Mouse (Mus musculus) yolk sac, embryonic 10.5 days (tissue): ENCODE data around the gene Zfhx3.

ENCODE experiments used
- DNase-seq: peaks from one replicate; pipeline ENCODE4 v3.0.0-alpha.2; 2017; ENCODE audit warnings: low spot score

Gene Zfhx3

DNA sequence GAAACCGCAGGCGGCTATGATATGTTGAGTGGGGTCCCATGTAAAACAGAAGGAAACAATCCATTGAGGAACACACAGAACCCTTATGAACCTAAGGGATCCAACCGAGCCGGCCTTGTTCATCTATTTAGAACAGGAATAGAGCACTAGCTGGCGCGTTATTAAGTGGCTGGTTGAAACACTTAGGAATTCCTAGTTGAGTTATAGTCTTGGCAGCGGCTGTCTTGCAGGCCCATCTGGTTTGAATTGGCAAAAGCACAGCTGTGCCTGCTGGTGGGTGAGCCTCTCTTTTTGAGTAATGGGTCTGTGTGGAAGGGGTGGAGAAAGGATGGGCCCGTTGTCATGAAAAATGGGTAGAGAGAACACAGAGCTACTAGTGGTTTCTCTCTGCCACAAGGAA lies 610.1 kb downstream of the Zfhx3 start:
- peak; percentile 31 for DNase-seq

GRCm38 (mm10) chr8:108553808-108554577 lies 611.5 kb downstream of the Zfhx3 start:
- no peak for DNase-seq

GRCm38 (mm10) chr8:108554578-108555245 lies 612.3 kb downstream of the Zfhx3 start:
- no peak for DNase-seq

DNA sequence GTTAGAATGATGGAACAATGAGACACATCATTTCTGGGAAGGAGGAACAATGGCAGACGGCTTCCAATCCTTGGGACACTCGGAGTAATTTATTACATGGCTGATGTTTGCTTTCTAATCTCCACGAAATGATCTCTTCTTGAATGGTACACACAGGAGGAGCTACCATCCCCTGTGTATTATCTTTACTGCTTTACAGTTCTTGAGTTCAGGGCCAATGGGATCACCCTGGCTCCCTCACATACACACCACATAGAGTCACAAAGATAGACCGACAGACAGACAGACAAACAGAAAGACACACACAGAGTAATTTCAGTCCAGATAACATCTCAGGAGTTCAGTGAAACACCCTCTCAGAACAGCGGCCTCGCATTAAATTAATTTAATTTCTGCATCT lies 621.0 kb downstream of the Zfhx3 start:
- no peak for DNase-seq

GRCm38 (mm10) chr8:108563934-108564564 lies 621.6 kb downstream of the Zfhx3 start:
- no peak for DNase-seq

DNA sequence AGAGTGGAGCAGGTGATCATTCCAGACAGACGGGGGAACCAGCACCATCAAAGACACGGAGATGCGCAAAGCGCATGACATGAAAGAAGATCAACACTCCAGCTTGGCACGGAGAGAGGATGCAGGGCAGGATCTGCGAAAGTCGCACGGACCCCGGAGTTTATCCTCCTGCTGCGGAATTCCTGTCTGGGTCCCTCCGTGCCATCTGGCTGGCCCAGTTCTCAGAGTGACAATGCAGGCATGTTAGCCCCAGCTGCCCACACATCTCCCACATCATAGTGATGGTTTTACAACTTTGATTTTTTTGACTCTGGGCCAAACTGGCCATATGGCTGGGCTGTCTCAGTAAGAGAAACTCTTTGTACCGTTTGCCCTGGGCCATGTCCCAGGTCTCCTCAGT lies 623.6 kb downstream of the Zfhx3 start:
- no peak for DNase-seq

DNA sequence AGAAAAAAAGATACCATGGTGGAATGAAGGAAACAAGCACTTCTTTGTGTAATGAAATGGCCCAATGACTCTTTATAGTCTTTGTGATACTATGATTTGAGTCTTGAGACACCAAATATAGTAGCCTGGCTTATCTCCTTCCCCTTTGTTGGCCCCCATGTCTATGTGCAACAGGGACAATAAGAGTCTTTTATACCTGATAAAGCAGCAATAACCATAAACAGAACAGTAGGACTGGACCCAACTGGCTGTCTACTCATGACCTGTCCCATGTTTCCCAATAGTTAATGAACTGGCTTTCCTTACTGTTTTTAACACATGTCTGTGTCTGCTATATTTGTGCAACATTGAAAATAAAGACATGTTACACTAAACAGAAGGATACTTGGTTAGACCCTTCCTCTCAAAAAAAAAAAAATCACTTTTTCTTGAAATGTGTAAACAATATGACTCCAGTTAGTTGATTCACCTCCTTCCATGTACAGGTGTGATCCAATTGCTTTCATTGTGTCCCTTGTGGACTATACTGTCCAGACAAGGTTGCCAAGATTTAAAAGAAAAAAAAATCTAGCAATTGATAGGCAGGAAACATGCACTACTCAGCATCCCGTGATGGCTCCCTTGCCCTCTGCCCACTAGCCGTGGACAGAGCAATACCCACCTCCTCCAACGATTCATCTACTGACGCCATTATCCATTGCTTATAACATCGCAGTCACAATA lies 631.0 kb downstream of the Zfhx3 start:
- no peak for DNase-seq

GRCm38 (mm10) chr8:108574101-108574500 lies 631.7 kb downstream of the Zfhx3 start:
- DNase-seq, result peak; percentile 32

DNA sequence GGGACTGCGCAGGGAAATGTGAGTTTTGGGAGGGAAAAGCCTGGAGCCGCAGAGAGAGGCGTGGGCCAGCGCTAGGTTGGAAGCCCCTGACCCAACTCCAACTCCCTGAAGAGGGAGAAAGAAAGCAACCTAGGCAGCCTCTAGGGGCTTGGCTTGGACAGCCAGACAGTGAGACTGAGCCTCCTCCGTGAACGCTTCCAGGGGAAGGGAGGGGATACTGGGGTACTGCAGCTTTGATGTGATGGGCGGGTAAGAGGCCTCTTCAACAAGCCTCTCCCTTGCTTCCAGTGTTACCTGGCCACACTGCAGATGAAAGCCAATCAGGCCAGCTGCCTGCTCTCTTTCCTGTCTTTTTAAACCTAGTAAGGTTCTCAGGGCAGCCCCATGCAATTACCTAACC lies 635.1 kb downstream of the Zfhx3 start:
- no peak for DNase-seq

GRCm38 (mm10) chr8:108578388-108578787 lies 635.9 kb downstream of the Zfhx3 start:
- no peak for DNase-seq

DNA sequence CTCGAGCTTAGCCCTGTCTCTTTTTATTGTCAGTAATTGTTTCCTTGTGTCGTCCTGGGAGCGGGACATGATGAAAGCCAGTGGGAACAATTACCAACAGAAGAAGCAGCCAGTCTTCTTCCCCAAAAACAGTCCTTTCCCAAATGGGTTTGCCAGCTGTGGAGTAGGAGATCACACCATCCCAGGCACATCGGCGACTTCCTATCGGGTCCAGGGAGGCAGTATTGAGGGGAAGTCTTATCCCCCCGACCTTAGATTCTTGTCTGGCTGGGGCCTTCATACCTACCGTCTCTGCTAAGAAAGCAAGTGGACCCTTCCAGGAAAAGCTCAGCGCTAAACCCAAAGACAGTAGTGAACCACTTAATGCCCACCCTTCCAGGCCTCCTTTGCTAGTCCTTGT lies 637.4 kb downstream of the Zfhx3 start:
- no peak for DNase-seq

GRCm38 (mm10) chr8:108580364-108580763 lies 637.9 kb downstream of the Zfhx3 start:
- DNase-seq, result no peak

GRCm38 (mm10) chr8:108581557-108581956 lies 639.1 kb downstream of the Zfhx3 start:
- DNase-seq, result no peak

- no peak for DNase-seq
These were observed 639.8 kb downstream of the Zfhx3 start for GRCm38 (mm10) chr8:108582251-108582650.

- no peak for DNase-seq
These were observed 640.8 kb downstream of the Zfhx3 start for GRCm38 (mm10) chr8:108583261-108583660.

- DNase-seq, result no peak
These were observed 641.6 kb downstream of the Zfhx3 start for GRCm38 (mm10) chr8:108583867-108584661.

- no peak for DNase-seq
These were observed 642.2 kb downstream of the Zfhx3 start for GRCm38 (mm10) chr8:108584662-108584978.

DNA sequence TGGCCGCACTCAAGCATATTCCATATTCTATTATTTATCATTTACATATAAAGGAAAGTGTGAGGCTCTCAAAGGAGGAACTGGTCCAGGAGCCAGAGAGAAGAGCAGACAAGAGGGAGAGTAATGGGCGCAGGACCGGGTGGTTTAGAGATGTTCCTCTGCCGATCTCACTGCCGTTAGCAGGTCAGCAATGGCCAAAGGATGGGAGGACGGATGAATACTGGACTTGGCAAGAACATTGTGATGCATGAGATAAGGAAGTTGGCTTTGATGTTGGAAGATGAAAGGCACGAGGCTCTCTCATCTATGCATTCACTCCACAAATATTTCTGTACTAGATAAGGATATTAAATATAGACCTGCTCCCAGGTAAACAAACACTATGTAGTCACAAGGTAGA lies 648.6 kb downstream of the Zfhx3 start:
- no peak for DNase-seq

- no peak for DNase-seq
These were observed 649.7 kb downstream of the Zfhx3 start for GRCm38 (mm10) chr8:108592028-108592724.

- no peak for DNase-seq
These were observed 650.6 kb downstream of the Zfhx3 start for GRCm38 (mm10) chr8:108592990-108593589.

- no peak for DNase-seq
These were observed 651.4 kb downstream of the Zfhx3 start for GRCm38 (mm10) chr8:108593891-108594290.
